23 mouse cellular contexts compared by ENCODE assay signal in the genomic region with DNA sequence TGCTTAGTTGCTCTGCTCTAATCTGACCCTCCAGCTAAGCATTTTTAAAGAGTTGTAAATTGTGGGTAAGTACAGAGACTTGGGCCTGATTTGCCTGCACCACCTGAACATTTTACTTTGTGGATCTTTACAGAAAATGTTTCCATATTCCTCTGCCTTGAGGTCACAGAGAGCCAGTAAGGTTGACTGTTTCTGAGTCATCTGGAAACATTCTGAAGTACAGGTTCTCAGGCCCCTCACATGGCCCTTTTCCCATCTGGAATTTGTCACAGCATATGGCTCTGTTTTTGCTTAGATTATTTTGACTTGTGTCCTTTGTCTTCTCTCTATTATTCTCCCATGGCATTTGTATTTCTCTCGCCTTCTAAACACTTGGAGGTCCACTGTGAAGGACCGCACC.
"Had no signal": no experiment of that assay in that cellular context is flagged by ENCODE, and none has a peak within 500 bp of the region (broad histone marks: within the 10 kb centered on the region; RNA-seq: fewer than 3 reads in every experiment).

No protein-coding gene starts in this region.

- H3K4me1 ChIP-seq: limb, embryonic 12.5 days; limb, embryonic 15.5 days; midbrain, embryonic 12.5 days; midbrain, embryonic 15.5 days; neural tube, embryonic 12.5 days; neural tube, embryonic 15.5 days had no signal

- H3K36me3 ChIP-seq: limb, embryonic 12.5 days; limb, embryonic 15.5 days; midbrain, embryonic 12.5 days; midbrain, embryonic 15.5 days; neural tube, embryonic 12.5 days; neural tube, embryonic 15.5 days had no signal

- H3K9me3 ChIP-seq: limb, embryonic 12.5 days; limb, embryonic 15.5 days; midbrain, embryonic 12.5 days; midbrain, embryonic 15.5 days; neural tube, embryonic 12.5 days; neural tube, embryonic 15.5 days had no signal

- ATAC-seq: liver, postnatal 0 days; lung, postnatal 0 days; midbrain, embryonic 15.5 days had no signal

- H3K27ac ChIP-seq: kidney, postnatal 0 days; layer of hippocampus, adult 2 months; limb, embryonic 12.5 days; limb, embryonic 15.5 days; liver, embryonic 14.5 days; macrophage; midbrain, embryonic 12.5 days; midbrain, embryonic 15.5 days; neural tube, embryonic 12.5 days; neural tube, embryonic 15.5 days; stomach, postnatal 0 days had no signal

- DNase-seq: kidney, postnatal 25 days; layer of hippocampus, adult 9-11 months; liver, postnatal 0 days; lung, embryonic 14.5 days; right cerebral cortex, adult 18-20 months; right cerebral cortex, postnatal 14 days; right cerebral cortex, postnatal 4 days; thymus, adult 2 months; thymus, postnatal 14 days; thymus, postnatal 4 days had no signal

- H3K9ac ChIP-seq: limb, embryonic 12.5 days; limb, embryonic 15.5 days; liver, embryonic 14.5 days; liver, postnatal 0 days; lung, embryonic 14.5 days; midbrain, embryonic 12.5 days; midbrain, embryonic 15.5 days; neural tube, embryonic 12.5 days; neural tube, embryonic 15.5 days had no signal

- H3K4me2 ChIP-seq: limb, embryonic 12.5 days; limb, embryonic 15.5 days; liver, embryonic 11.5 days; lung, embryonic 14.5 days; midbrain, embryonic 12.5 days; midbrain, embryonic 15.5 days; neural tube, embryonic 12.5 days; neural tube, embryonic 15.5 days had no signal

- H3K4me3 ChIP-seq: layer of hippocampus, adult 2 months; limb, embryonic 12.5 days; limb, embryonic 15.5 days; midbrain, embryonic 12.5 days; midbrain, embryonic 15.5 days; neural tube, embryonic 12.5 days; neural tube, embryonic 15.5 days had no signal

- H3K27me3 ChIP-seq: limb, embryonic 12.5 days; limb, embryonic 15.5 days; midbrain, embryonic 12.5 days; midbrain, embryonic 15.5 days; neural tube, embryonic 12.5 days; neural tube, embryonic 15.5 days had no signal
